Mouse (Mus musculus) kidney, embryonic 14.5 days (tissue): ENCODE data around the gene Serpinf2. TPM values are rescaled to one million over a fixed set of nuclear protein-coding genes. Genes with fewer than 3 reads are reported as not detected.

Experiments
- ATAC-seq: fragments of 200-750 bp; cut with Nextera tagmentation; 2 replicates; pipeline ENCODE4 v1.8.0; 2017; ENCODE audit warnings: moderate number of reproducible peaks, mild to moderate bottlenecking, moderate TSS enrichment, moderate library complexity; ENCODE audit not compliant: low FRiP score, low TSS enrichment
- H3K27ac ChIP-seq: fragments of 300-500 bp; sonication (generic); 2 replicates; pipeline ENCODE4 v1.5.1; 2014; ENCODE audit warnings: low read depth, mild to moderate bottlenecking, low read length, moderate library complexity, mixed read lengths
- H3K27me3 ChIP-seq: fragments of 300-500 bp; sonication (generic); 2 replicates; pipeline ENCODE4 v1.6.1; 2014; ENCODE audit warnings: mild to moderate bottlenecking, low read length; ENCODE audit not compliant: control insufficient read depth, insufficient read depth
- H3K36me3 ChIP-seq: fragments of 300-500 bp; sonication (generic); 2 replicates; pipeline ENCODE4 v1.6.1; 2014; ENCODE audit warnings: low read length, mixed read lengths; ENCODE audit not compliant: control insufficient read depth, insufficient read depth
- H3K4me1 ChIP-seq: fragments of 300-500 bp; sonication (generic); 2 replicates; pipeline ENCODE4 v1.6.1; 2014; ENCODE audit warnings: low read length, mixed read lengths; ENCODE audit not compliant: control insufficient read depth, insufficient read depth
- H3K4me2 ChIP-seq: fragments of 300-500 bp; sonication (generic); replicated peaks from 2 replicates; pipeline ENCODE4 v1.6.1; 2014; ENCODE audit warnings: low read depth, mild to moderate bottlenecking, low read length
- H3K4me3 ChIP-seq: fragments of 300-500 bp; sonication (generic); 2 replicates; pipeline ENCODE4 v1.5.1; 2014; ENCODE audit warnings: mild to moderate bottlenecking, low read length
- H3K9ac ChIP-seq: fragments of 300-500 bp; sonication (generic); 2 replicates; pipeline ENCODE4 v1.6.1; 2014; ENCODE audit warnings: low read depth, mild to moderate bottlenecking, low read length, moderate library complexity
- H3K9me3 ChIP-seq: fragments of 300-500 bp; sonication (generic); 2 replicates; pipeline ENCODE4 v1.6.1; 2016; ENCODE audit warnings: low read length; ENCODE audit not compliant: control insufficient read depth
- WGBS: fragments of 180-500 bp; shearing (Covaris S2); extraction: QIAGEN DNeasy Blood & Tissue Kit; methylation state at CpG from one replicate; pipeline ENCODE4 v1.1.7; 2014; 5-methylcytosine and 5-hydroxymethylcytosine counted together
- polyA plus RNA-seq: library from polyadenylated mRNA; unstranded; fragments of >200 nt; fragmentation: Nextera tagmentation; extraction: Ambion mirVana; gene quantifications from 2 replicates; pipeline ENCODE4 v1.2.1, GENCODE M21; 2014

Serpinf2 gene
- polyA plus RNA-seq, 1 experiment from 2014 or later, result 8.4 TPM

DNA sequence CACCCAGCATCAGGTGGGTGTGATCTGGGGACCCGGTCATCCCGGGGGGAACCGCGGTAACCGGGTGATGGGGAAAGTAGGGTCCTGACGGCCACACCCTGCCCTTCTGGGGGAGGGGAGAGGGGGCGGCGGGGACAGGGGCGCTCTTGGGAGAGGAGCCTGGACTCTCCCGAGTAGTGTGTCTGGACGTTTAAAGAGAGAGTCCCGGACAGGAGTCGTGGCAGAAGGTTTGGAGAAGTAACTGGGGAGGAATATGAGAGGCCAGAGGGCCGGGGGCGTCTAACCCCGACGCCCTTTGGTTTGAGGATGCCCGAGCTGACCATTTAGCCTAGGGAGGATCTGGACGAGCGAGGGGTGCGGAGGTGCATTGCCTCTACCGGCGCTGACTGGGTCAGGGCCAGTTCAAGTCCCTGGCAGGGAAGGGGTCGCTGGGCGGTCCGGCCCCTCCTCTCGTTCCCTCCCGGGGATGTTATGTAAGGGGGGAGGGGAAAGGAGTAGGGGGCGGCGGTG, 22.4 kb upstream of the Serpinf2 start:
- H3K4me2 ChIP-seq, result peak overlapping the region; percentile 97
- peaks cover 22% of the 10 kb centered on the region for H3K4me1 ChIP-seq
- no peaks in the 10 kb centered on the region for H3K27me3 ChIP-seq
- H3K9me3 ChIP-seq, result peaks cover 3% of the 10 kb centered on the region; the same call in 1 of the 2 replicates
- peak overlapping the region; percentile 69 for H3K4me3 ChIP-seq
- H3K36me3 ChIP-seq, result peaks cover 10% of the 10 kb centered on the region; the same call in 1 of the 2 replicates
- ATAC-seq, result peak; percentile 18
- H3K27ac ChIP-seq, result peak overlapping the region; percentile 67
- WGBS, result under 1% methylated on average over 29 of the region's 30 CpGs
- H3K9ac ChIP-seq, result peak overlapping the region; percentile 61

DNA sequence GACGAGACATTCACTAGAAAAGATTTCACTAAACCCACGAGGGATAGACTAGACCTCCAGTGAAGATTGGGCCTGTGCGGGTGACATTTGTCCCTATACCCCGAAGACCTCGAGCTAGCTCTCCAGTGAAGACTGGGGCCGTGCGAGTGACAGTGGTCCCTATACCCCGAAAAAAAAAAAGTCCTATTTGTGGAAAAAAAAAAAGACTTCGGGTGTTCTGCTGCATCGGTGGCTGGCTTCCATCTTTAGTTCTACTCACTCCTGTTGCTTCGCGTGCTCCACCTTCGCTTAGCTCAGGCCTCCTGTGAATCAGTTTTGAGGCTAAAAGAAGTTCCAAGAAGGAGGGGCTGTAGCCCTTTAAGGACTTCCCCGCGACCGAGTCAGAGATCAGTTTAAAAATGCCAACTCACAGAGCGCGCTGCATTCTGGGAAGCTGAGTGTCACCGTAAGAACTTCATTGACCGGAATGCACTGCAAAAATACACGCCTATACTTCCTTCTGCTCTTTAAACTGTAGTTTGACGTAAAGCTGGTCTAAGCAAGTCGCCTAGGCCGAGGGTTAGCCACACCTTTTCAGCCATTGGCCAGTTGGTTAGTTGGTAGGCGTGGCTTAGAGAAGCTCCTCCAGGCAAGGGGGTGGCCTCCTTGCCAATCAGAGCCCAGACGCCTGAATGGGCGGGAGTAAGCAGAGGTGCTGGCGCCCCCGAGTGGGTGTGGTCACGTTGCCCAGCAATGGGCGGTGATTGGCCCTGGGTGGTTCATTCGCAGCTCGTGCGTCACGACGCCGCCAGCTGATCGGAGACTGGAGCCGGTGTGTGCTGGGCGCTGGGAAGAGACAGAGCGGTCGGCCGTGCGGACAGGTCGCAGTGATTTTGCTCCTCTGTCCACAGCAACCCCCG, 21.7 kb upstream of the Serpinf2 start, which contains the start of gene Tlcd2:
TSS of gene Tlcd2 (plus strand) at position 872 of the 899 bp plus-strand sequence.
- ATAC-seq, result peak; percentile 93
- Histone ChIP-seq H3K27me3 (no peaks in the 10 kb centered on the region), H3K4me2 (peak within 1 kb of the TSS; percentile 97), H3K4me3 (peak within 1 kb of the TSS; percentile 69), H3K4me1 (peaks cover 22% of the 10 kb centered on the region), H3K9ac (peak within 1 kb of the TSS; percentile 65), H3K36me3 (peaks cover 10% of the 10 kb centered on the region; the same call in 1 of the 2 replicates), H3K27ac (peak within 1 kb of the TSS; percentile 98), H3K9me3 (no peaks in the 10 kb centered on the region)
- under 1% methylated on average over 46 of the region's 46 CpGs for WGBS

DNA sequence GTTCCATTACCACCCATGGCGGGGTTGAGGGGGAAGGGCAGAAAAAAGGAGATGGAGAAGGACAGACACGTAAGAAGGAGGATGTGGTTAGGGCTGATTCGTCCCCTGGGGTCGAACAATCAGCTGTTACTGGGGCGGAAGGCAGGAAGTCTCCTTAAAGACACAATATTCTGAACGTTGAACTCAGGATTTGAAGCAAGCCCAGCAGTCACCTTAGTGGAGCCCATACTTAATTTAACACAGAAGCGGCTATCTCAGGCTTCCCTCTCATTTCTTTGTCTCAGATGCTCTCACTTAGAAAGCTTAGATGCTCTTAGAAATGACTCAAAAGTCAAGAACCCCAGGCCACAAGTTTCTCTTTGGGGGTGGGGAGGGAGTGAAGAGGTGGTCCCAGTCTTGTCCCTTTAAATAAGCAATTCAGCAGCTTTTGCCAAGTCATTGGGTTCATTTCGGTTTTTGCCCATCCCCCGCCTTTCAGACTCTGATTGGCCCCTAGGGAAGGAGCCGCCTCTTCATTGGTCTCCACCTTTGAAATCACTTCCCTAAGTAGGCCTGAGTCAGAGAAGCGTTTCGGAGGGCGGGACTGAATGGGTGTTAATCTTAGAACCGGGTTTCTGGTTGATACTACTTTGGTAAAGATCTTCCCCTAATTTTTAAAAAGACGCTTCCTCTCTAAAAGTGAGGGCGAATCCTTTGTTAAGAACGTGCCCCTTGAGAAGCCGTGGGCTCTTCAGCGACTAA, 20.9 kb upstream of the Serpinf2 start:
- H3K36me3 ChIP-seq, result peaks cover 3% of the 10 kb centered on the region; the same call in 1 of the 2 replicates
- H3K4me1 ChIP-seq, result peaks cover 22% of the 10 kb centered on the region
- H3K9ac ChIP-seq, result peak overlapping the region; percentile 65
- no peaks in the 10 kb centered on the region for H3K27me3 ChIP-seq
- peak overlapping the region; percentile 89 for H3K4me2 ChIP-seq
- ATAC-seq, result peak; percentile 48
- WGBS, result 2% methylated on average over 19 of the region's 19 CpGs
- H3K9me3 ChIP-seq, result no peaks in the 10 kb centered on the region
- H3K4me3 ChIP-seq, result peak overlapping the region; percentile 69
- H3K27ac ChIP-seq, result peak overlapping the region; percentile 98

DNA sequence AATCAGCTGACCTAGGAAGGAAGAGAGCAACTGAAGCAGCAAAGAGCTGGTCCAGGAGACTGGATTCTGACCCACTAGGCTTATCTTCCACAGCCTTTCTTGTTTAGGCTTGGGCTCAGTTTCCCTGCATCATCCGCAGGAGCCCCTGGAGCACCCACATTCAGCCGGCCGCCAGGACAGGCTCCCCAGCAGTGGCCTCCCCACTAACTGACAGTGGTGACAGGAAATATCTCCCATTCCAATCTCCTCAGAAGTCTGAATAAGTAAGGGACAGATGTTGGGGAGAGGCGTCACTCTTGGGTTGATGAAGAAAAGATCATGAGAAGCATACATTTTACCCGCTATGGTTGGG, 20.3 kb upstream of the Serpinf2 start:
- no peak for ATAC-seq
- WGBS, result 24% methylated on average over 5 of the region's 5 CpGs
- H3K4me3 ChIP-seq, result no peak overlapping the region; the same call in 1 of the 2 replicates
- peak overlapping the region; percentile 3; the same call in 1 of the 2 replicates for H3K9ac ChIP-seq
- peak overlapping the region; percentile 89 for H3K4me2 ChIP-seq
- H3K36me3 ChIP-seq, result no peaks in the 10 kb centered on the region
- H3K4me1 ChIP-seq, result peaks cover 24% of the 10 kb centered on the region
- H3K9me3 ChIP-seq, result no peaks in the 10 kb centered on the region
- peak overlapping the region; percentile 98 for H3K27ac ChIP-seq
- no peaks in the 10 kb centered on the region for H3K27me3 ChIP-seq

DNA sequence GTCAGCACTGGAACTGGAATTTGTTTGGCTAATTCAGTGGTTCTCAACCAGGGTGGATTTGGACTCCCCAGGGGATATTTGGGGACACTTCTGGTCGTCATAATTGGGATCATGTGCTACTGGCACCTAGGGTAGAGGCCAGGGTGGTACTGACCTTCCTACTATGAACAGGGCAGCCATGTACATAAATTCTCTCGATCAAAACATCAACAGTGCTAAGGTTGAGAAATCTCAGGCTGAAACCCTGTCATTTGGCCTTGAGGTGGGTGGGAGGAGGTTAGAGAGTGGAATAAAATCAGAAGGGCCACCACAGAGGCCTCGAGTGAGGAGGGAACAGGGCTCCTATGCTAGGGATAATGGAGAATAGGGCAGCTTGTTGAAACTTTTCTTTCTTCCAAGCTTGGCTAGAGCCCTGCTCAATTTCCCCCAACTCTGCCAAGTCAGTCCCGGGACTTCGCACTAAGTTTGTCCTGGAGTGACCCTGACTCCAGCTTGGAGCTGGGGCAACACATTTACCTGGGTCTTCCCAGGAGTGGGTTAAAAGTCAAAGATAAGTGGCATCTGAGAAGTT, 19.8 kb upstream of the Serpinf2 start:
- Histone ChIP-seq H3K4me1 (peaks cover 25% of the 10 kb centered on the region), H3K4me3 (no peak overlapping the region), H3K27me3 (no peaks in the 10 kb centered on the region), H3K36me3 (no peaks in the 10 kb centered on the region), H3K9ac (no peak overlapping the region), H3K27ac (peak overlapping the region; percentile 98; the same call in 1 of the 2 replicates), H3K9me3 (no peaks in the 10 kb centered on the region), H3K4me2 (no peak overlapping the region)
- no peak for ATAC-seq
- WGBS, result 79% methylated on average over 5 of the region's 5 CpGs

DNA sequence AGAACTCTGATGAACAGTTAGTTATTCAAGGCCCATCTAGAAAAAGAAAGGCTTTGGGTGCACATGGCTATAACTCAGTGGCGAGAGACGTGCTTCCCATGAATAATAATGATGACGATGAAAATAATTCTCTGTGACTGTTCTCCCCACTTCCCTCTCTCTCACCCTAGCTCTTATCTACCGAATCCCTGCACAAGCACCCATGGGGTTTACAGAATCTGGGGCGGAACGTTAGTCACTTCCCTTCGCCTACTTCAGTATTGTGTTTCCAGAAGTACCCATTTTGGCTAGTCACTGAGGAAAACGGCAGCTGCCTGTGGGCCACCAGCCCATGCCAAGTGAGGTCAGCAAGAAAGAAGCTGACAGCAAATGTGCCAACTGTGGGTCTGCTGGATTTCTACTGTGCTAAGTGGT, 19.2 kb upstream of the Serpinf2 start:
- Histone ChIP-seq H3K36me3 (no peaks in the 10 kb centered on the region), H3K9ac (no peak overlapping the region), H3K4me3 (no peak overlapping the region), H3K27me3 (no peaks in the 10 kb centered on the region), H3K9me3 (no peaks in the 10 kb centered on the region), H3K27ac (no peak overlapping the region), H3K4me2 (no peak overlapping the region), H3K4me1 (peaks cover 30% of the 10 kb centered on the region)
- whole genome bisulfite sequencing, result 88% methylated on average over 8 of the region's 8 CpGs
- ATAC-seq, result no peak

DNA sequence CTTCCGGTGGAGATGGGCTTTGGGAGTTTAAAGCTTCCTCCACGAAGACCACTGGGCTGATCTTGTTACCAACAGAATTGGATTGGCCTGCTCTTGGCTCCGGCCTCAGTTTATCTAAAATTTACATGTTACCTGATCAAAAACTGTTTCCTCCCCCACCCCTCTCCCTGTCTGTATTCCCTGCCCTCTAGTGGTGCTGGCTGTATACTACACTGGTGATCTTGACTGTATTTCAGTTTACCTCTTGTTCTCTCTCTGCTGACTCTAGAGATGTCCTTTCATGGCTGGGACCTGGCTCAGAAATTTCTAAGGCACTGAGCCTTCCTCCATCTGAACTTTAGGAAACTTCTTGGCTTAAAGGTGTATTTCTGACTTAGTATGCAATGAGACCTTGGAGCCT, 18.8 kb upstream of the Serpinf2 start:
- no peak overlapping the region for H3K9ac ChIP-seq
- H3K36me3 ChIP-seq, result no peaks in the 10 kb centered on the region
- H3K4me1 ChIP-seq, result peaks cover 26% of the 10 kb centered on the region
- WGBS, result 16% methylated on average over 3 of the region's 3 CpGs
- H3K4me2 ChIP-seq, result no peak overlapping the region
- ATAC-seq, result no peak
- no peaks in the 10 kb centered on the region for H3K9me3 ChIP-seq
- no peak overlapping the region for H3K27ac ChIP-seq
- H3K4me3 ChIP-seq, result no peak overlapping the region
- no peaks in the 10 kb centered on the region for H3K27me3 ChIP-seq

DNA sequence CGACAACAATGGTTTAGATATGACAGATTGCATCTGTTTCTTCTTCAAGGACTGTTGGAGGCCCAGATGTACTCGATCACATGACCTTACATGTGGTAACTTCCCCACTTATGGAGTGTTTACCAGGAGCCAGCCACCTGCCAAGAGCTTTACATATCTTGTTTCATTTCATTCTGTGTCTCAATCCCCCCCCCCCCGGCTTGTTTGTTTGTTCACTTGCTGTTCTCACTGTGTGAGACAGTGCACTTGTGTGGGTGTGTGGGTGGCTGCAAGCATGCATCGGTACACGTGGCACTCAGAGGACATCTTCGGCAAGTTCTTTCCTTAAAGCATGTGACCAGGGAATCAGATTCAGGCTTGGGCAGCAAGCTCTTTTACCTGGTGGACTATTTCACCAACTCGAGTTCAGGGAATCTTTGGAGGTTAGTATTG, 17.1 kb upstream of the Serpinf2 start:
- ATAC-seq, result no peak
- no peaks in the 10 kb centered on the region for H3K9me3 ChIP-seq
- 88% methylated on average over 7 of the region's 7 CpGs for whole genome bisulfite sequencing
- H3K4me3 ChIP-seq, result no peak overlapping the region
- peaks cover 15% of the 10 kb centered on the region; the same call in 1 of the 2 replicates for H3K4me1 ChIP-seq
- no peak overlapping the region for H3K9ac ChIP-seq
- H3K27me3 ChIP-seq, result no peaks in the 10 kb centered on the region
- no peak overlapping the region for H3K27ac ChIP-seq
- H3K36me3 ChIP-seq, result peaks cover 2% of the 10 kb centered on the region; the same call in 1 of the 2 replicates
- H3K4me2 ChIP-seq, result no peak overlapping the region
